Mouse (Mus musculus): Measurements from ENCODE around the gene Gm7029. TPM values are rescaled to one million over a fixed set of nuclear protein-coding genes. Genes with fewer than 3 reads are reported as not detected.
"Not testable (repeated sequence)": the region's sequence is repeated elsewhere in the genome, so short reads cannot be mapped to it uniquely, and the experiment has no call there.

The Gm7029 gene
- not detected in 2 replicates for polyA plus RNA-seq (2015; fragmentation: Nextera tagmentation; extraction: Ambion mirVana)

- not testable (repeated sequence) for H3K27ac ChIP-seq (replicated peaks); H3K9me3 ChIP-seq; H3K4me2 ChIP-seq (replicated peaks); H3K27me3 ChIP-seq; H3K4me3 ChIP-seq; ATAC-seq (replicated peaks); H3K9ac ChIP-seq (replicated peaks); H3K4me1 ChIP-seq; H3K36me3 ChIP-seq
- 90% methylated on average over 2 of the region's 12 CpGs for WGBS
These were observed at the start of gene Gm7029 for GRCm38 (mm10) chr17:33873537-33873936. TSS of gene Gm7029 (plus strand) at chr17:33873837.

- peak; percentile 95 for ATAC-seq (replicated peaks)
- Histone ChIP-seq H3K27me3 (no peaks in the 10 kb centered on the region), H3K27ac (replicated peaks) (peak within 1 kb of the TSS; percentile 92), H3K4me2 (replicated peaks) (peak within 1 kb of the TSS; percentile 69), H3K9ac (replicated peaks) (peak within 1 kb of the TSS; percentile 82), H3K4me1 (peaks cover 58% of the 10 kb centered on the region), H3K36me3 (peaks cover 38% of the 10 kb centered on the region), H3K9me3 (no peaks in the 10 kb centered on the region), H3K4me3 (peak within 1 kb of the TSS; percentile 82)
- under 1% methylated on average over 51 of the region's 51 CpGs for WGBS
These were observed 49.3 kb upstream of the Gm7029 start, which contains the start of the genes Rps28 and Ndufa7 for GRCm38 (mm10) chr17:33824084-33824996. TSS of gene Rps28 (minus strand) at chr17:33824562. TSS of gene Ndufa7 (plus strand) at chr17:33824572.

- Histone ChIP-seq H3K4me3 (peak overlapping the region; percentile 82), H3K9ac (replicated peaks) (peak overlapping the region; percentile 82), H3K27ac (replicated peaks) (peak overlapping the region; percentile 92), H3K4me1 (peaks cover 58% of the 10 kb centered on the region), H3K36me3 (peaks cover 37% of the 10 kb centered on the region), H3K4me2 (replicated peaks) (peak overlapping the region; percentile 69)
- H3K27me3 ChIP-seq; ATAC-seq (replicated peaks); H3K9me3 ChIP-seq: not testable (repeated sequence)
- WGBS = 6% methylated on average over 6 of the region's 6 CpGs
These were observed 48.7 kb upstream of the Gm7029 start for GRCm38 (mm10) chr17:33824997-33825330.

GRCm38 (mm10) chr17:33825462-33825861 lies 48.2 kb upstream of the Gm7029 start:
- Histone ChIP-seq H3K4me1 (peaks cover 53% of the 10 kb centered on the region), H3K27ac (replicated peaks) (no peak overlapping the region), H3K36me3 (peaks cover 37% of the 10 kb centered on the region), H3K9me3 (no peaks in the 10 kb centered on the region), H3K4me2 (replicated peaks) (peak overlapping the region; percentile 69), H3K27me3 (no peaks in the 10 kb centered on the region), H3K9ac (replicated peaks) (peak overlapping the region; percentile 82; the same call in 1 of the 2 replicates), H3K4me3 (peak overlapping the region; percentile 82)
- 83% methylated on average over 8 of the region's 8 CpGs for WGBS
- no peak for ATAC-seq (replicated peaks)

GRCm38 (mm10) chr17:33826850-33827249 lies 46.8 kb upstream of the Gm7029 start:
- under 1% methylated on average over 3 of the region's 3 CpGs for WGBS
- H3K36me3 ChIP-seq = peaks cover 35% of the 10 kb centered on the region

GRCm38 (mm10) chr17:33828892-33829291 lies 44.7 kb upstream of the Gm7029 start:
- H3K36me3 ChIP-seq = peaks cover 39% of the 10 kb centered on the region
- 40% methylated on average over 2 of the region's 2 CpGs for WGBS

More at GRCm38 (mm10) chr17:33826850-33827249, 46.8 kb upstream of the Gm7029 start:
- H3K27me3 ChIP-seq = no peaks in the 10 kb centered on the region
- peaks cover 44% of the 10 kb centered on the region for H3K4me1 ChIP-seq
- ATAC-seq (replicated peaks) = no peak
- H3K27ac ChIP-seq (replicated peaks) = no peak overlapping the region
- H3K4me3 ChIP-seq = no peak overlapping the region
- H3K9ac ChIP-seq (replicated peaks) = no peak overlapping the region
- H3K9me3 ChIP-seq = no peaks in the 10 kb centered on the region
- no peak overlapping the region for H3K4me2 ChIP-seq (replicated peaks)

GRCm38 (mm10) chr17:33829561-33829960 lies 44.1 kb upstream of the Gm7029 start:
- H3K9ac ChIP-seq (replicated peaks) = no peak overlapping the region
- no peak for ATAC-seq (replicated peaks)
- no peaks in the 10 kb centered on the region for H3K9me3 ChIP-seq
- H3K27ac ChIP-seq (replicated peaks) = no peak overlapping the region
- peaks cover 46% of the 10 kb centered on the region for H3K36me3 ChIP-seq
- H3K4me2 ChIP-seq (replicated peaks) = no peak overlapping the region
- peaks cover 26% of the 10 kb centered on the region for H3K4me1 ChIP-seq
- 84% methylated on average over 10 of the region's 10 CpGs for WGBS
- H3K4me3 ChIP-seq = no peak overlapping the region
- no peaks in the 10 kb centered on the region for H3K27me3 ChIP-seq

More at GRCm38 (mm10) chr17:33828892-33829291, 44.7 kb upstream of the Gm7029 start:
- H3K9me3 ChIP-seq = no peaks in the 10 kb centered on the region
- H3K27me3 ChIP-seq = no peaks in the 10 kb centered on the region
- no peak overlapping the region for H3K9ac ChIP-seq (replicated peaks)
- H3K4me1 ChIP-seq = peaks cover 26% of the 10 kb centered on the region
- H3K27ac ChIP-seq (replicated peaks) = no peak overlapping the region
- no peak overlapping the region for H3K4me2 ChIP-seq (replicated peaks)
- no peak for ATAC-seq (replicated peaks)
- no peak overlapping the region for H3K4me3 ChIP-seq

GRCm38 (mm10) chr17:33842966-33843795 lies 30.5 kb upstream of the Gm7029 start, which contains the start of gene Cd320:
TSS of gene Cd320 (plus strand) at chr17:33843091.
- Histone ChIP-seq H3K36me3 (peaks cover 16% of the 10 kb centered on the region), H3K27ac (replicated peaks) (peak within 1 kb of the TSS; percentile 82), H3K9ac (replicated peaks) (peak within 1 kb of the TSS; percentile 75), H3K27me3 (no peaks in the 10 kb centered on the region), H3K4me2 (replicated peaks) (peak within 1 kb of the TSS; percentile 87), H3K9me3 (no peaks in the 10 kb centered on the region), H3K4me3 (peak within 1 kb of the TSS; percentile 83), H3K4me1 (peaks cover 15% of the 10 kb centered on the region)
- peak; percentile 97 for ATAC-seq (replicated peaks)
- 0% methylated on average over 45 of the region's 45 CpGs for WGBS

GRCm38 (mm10) chr17:33844196-33844595 lies 29.4 kb upstream of the Gm7029 start:
- Histone ChIP-seq H3K9ac (replicated peaks) (peak overlapping the region; percentile 75), H3K4me2 (replicated peaks) (peak overlapping the region; percentile 87), H3K4me3 (peak overlapping the region; percentile 83), H3K27ac (replicated peaks) (no peak overlapping the region), H3K4me1 (peaks cover 15% of the 10 kb centered on the region), H3K9me3 (no peaks in the 10 kb centered on the region), H3K36me3 (peaks cover 17% of the 10 kb centered on the region), H3K27me3 (no peaks in the 10 kb centered on the region)
- no peak for ATAC-seq (replicated peaks)
- 74% methylated on average over 1 of the region's 1 CpGs for WGBS

GRCm38 (mm10) chr17:33848139-33848538 lies 25.5 kb upstream of the Gm7029 start:
- no peak overlapping the region for H3K9ac ChIP-seq (replicated peaks)
- ATAC-seq (replicated peaks) = no peak
- H3K36me3 ChIP-seq = peaks cover 22% of the 10 kb centered on the region
- no peaks in the 10 kb centered on the region for H3K27me3 ChIP-seq
- H3K9me3 ChIP-seq = no peaks in the 10 kb centered on the region
- H3K4me2 ChIP-seq (replicated peaks) = no peak overlapping the region
- H3K4me1 ChIP-seq = peaks cover 15% of the 10 kb centered on the region
- H3K27ac ChIP-seq (replicated peaks) = no peak overlapping the region
- 92% methylated on average over 8 of the region's 8 CpGs for WGBS
- H3K4me3 ChIP-seq = no peak overlapping the region

GRCm38 (mm10) chr17:33851331-33851730 lies 22.3 kb upstream of the Gm7029 start:
- no peak overlapping the region for H3K9ac ChIP-seq (replicated peaks)
- 91% methylated on average over 1 of the region's 1 CpGs for WGBS
- no peak overlapping the region for H3K4me2 ChIP-seq (replicated peaks)
- no peak for ATAC-seq (replicated peaks)
- no peak overlapping the region for H3K27ac ChIP-seq (replicated peaks)
- no peak overlapping the region for H3K4me3 ChIP-seq
- H3K27me3 ChIP-seq = no peaks in the 10 kb centered on the region
- no peaks in the 10 kb centered on the region for H3K9me3 ChIP-seq
- H3K36me3 ChIP-seq = peaks cover 22% of the 10 kb centered on the region
- H3K4me1 ChIP-seq = no peaks in the 10 kb centered on the region

- Histone ChIP-seq H3K9me3 (no peaks in the 10 kb centered on the region), H3K4me2 (replicated peaks) (no peak overlapping the region), H3K27ac (replicated peaks) (no peak overlapping the region), H3K9ac (replicated peaks) (no peak overlapping the region), H3K4me3 (no peak overlapping the region), H3K4me1 (no peaks in the 10 kb centered on the region), H3K36me3 (no peaks in the 10 kb centered on the region), H3K27me3 (no peaks in the 10 kb centered on the region)
- WGBS = 71% methylated on average over 4 of the region's 4 CpGs
- ATAC-seq (replicated peaks) = no peak
These were observed 15.8 kb upstream of the Gm7029 start for GRCm38 (mm10) chr17:33857816-33858215.
